Mouse (Mus musculus) cortical plate, adult 2 months (tissue): ENCODE data around the gene Sdhd.

ENCODE experiments used
- CTCF ChIP-seq: fragments of 200-500 bp; IDR thresholded peaks from 2 replicates; pipeline ENCODE4 v1.5.1; 2011; ENCODE audit warnings: mild to moderate bottlenecking, control low read depth, low read length; ENCODE audit not compliant: insufficient read depth; ENCODE audit errors: extremely low read depth
- POLR2A ChIP-seq: fragments of 200-500 bp; IDR thresholded peaks from 2 replicates; pipeline ENCODE4 v1.6.1; 2011; ENCODE audit warnings: mild to moderate bottlenecking, low read length, control low read depth; ENCODE audit not compliant: insufficient read depth; ENCODE audit errors: extremely low read depth

GRCm38 (mm10) chr9:50634270-50634669, 30.7 kb upstream of the Sdhd start:
- TF ChIP-seq CTCF: no peak
- no peak for TF ChIP-seq POLR2A
